Mouse (Mus musculus): ENCODE measurements around the gene Xrcc4.
"Not testable (repeated sequence)": the region's sequence is repeated elsewhere in the genome, so short reads cannot be mapped to it uniquely, and the experiment has no call there.

The Xrcc4 gene

GRCm38 (mm10) chr13:89814543-89814942, 274.9 kb downstream of the Xrcc4 start:
- DNase-seq (ENCODE audit: low read depth, low spot score) = no peak

GRCm38 (mm10) chr13:89812169-89812568, 277.2 kb downstream of the Xrcc4 start:
- no peak for DNase-seq (ENCODE audit: low read depth, low spot score)

- DNase-seq (ENCODE audit: low read depth, low spot score) = no peak
These were observed 280.4 kb downstream of the Xrcc4 start for GRCm38 (mm10) chr13:89809024-89809423.

GRCm38 (mm10) chr13:89801901-89802300, 287.5 kb downstream of the Xrcc4 start:
- DNase-seq (ENCODE audit: low read depth, low spot score) = no peak

- peak; percentile 46 for DNase-seq (ENCODE audit: low read depth, low spot score)
These were observed 291.7 kb downstream of the Xrcc4 start for GRCm38 (mm10) chr13:89797721-89798120.

GRCm38 (mm10) chr13:89791475-89791874, 297.9 kb downstream of the Xrcc4 start:
- DNase-seq (ENCODE audit: low read depth, low spot score) = no peak

- no peak for DNase-seq (ENCODE audit: low read depth, low spot score)
These were observed 306.5 kb downstream of the Xrcc4 start for GRCm38 (mm10) chr13:89782886-89783285.

- no peak for DNase-seq (ENCODE audit: low read depth, low spot score)
These were observed 309.1 kb downstream of the Xrcc4 start for GRCm38 (mm10) chr13:89780276-89780675.

GRCm38 (mm10) chr13:89779208-89779911, 310.0 kb downstream of the Xrcc4 start:
- peak; percentile 79 for DNase-seq (ENCODE audit: low read depth, low spot score)

- no peak for DNase-seq (ENCODE audit: low read depth, low spot score)
These were observed 311.6 kb downstream of the Xrcc4 start for GRCm38 (mm10) chr13:89777764-89778163.

GRCm38 (mm10) chr13:89777146-89777545, 312.3 kb downstream of the Xrcc4 start:
- no peak for DNase-seq (ENCODE audit: low read depth, low spot score)

GRCm38 (mm10) chr13:89766551-89766950, 322.9 kb downstream of the Xrcc4 start:
- DNase-seq (ENCODE audit: low read depth, low spot score) = no peak

- no peak for DNase-seq (ENCODE audit: low read depth, low spot score)
These were observed 323.4 kb downstream of the Xrcc4 start for GRCm38 (mm10) chr13:89765966-89766365.

GRCm38 (mm10) chr13:89762339-89762738, 327.1 kb downstream of the Xrcc4 start:
- DNase-seq (ENCODE audit: low read depth, low spot score) = no peak

GRCm38 (mm10) chr13:89756347-89756746, 333.1 kb downstream of the Xrcc4 start:
- DNase-seq (ENCODE audit: low read depth, low spot score) = no peak

- DNase-seq (ENCODE audit: low read depth, low spot score) = not testable (repeated sequence)
These were observed 338.8 kb downstream of the Xrcc4 start for GRCm38 (mm10) chr13:89750562-89750961.

GRCm38 (mm10) chr13:89743201-89743600, 346.2 kb downstream of the Xrcc4 start:
- DNase-seq (ENCODE audit: low read depth, low spot score) = no peak

GRCm38 (mm10) chr13:89742686-89743200, 346.7 kb downstream of the Xrcc4 start:
- no peak for DNase-seq (ENCODE audit: low read depth, low spot score)

GRCm38 (mm10) chr13:89741766-89742685, 347.4 kb downstream of the Xrcc4 start, which contains the start of gene Vcan:
Vcan (minus strand) TSS chr13:89742509.
- DNase-seq (ENCODE audit: low read depth, low spot score) = peak; percentile 78

- DNase-seq (ENCODE audit: low read depth, low spot score) = peak; percentile 74
These were observed 348.3 kb downstream of the Xrcc4 start for GRCm38 (mm10) chr13:89741116-89741551.

- DNase-seq (ENCODE audit: low read depth, low spot score) = peak; percentile 85
These were observed 348.9 kb downstream of the Xrcc4 start for GRCm38 (mm10) chr13:89740243-89741115.

All from forelimb bud, embryonic 11.5 days (tissue).